Mouse (Mus musculus) neural tube, embryonic 15.5 days (tissue): ENCODE data around the gene Kctd11. TPM values are rescaled to one million over a fixed set of nuclear protein-coding genes. Genes with fewer than 3 reads are reported as not detected.

ENCODE experiments used
- ATAC-seq: fragments of 200-750 bp; cut with Nextera tagmentation; 2 replicates; pipeline ENCODE4 v1.8.0; 2017; ENCODE audit warnings: mild to moderate bottlenecking, moderate TSS enrichment, moderate library complexity; ENCODE audit not compliant: low FRiP score
- H3K27ac ChIP-seq: fragments of 300-500 bp; sonication (generic); replicated peaks from 2 replicates; pipeline ENCODE4 v1.5.1; 2015; ENCODE audit warnings: mild to moderate bottlenecking, inconsistent platforms
- H3K27me3 ChIP-seq: fragments of 300-500 bp; sonication (generic); replicated peaks from 2 replicates; pipeline ENCODE4 v1.6.1; 2015; ENCODE audit warnings: inconsistent platforms
- H3K36me3 ChIP-seq: fragments of 300-500 bp; sonication (generic); 2 replicates; pipeline ENCODE4 v1.6.1; 2015; ENCODE audit warnings: inconsistent platforms
- H3K4me1 ChIP-seq: fragments of 300-500 bp; sonication (generic); 2 replicates; pipeline ENCODE4 v1.6.1; 2015; ENCODE audit warnings: inconsistent platforms
- H3K4me2 ChIP-seq: fragments of 300-500 bp; sonication (generic); 2 replicates; pipeline ENCODE4 v1.6.1; 2015; ENCODE audit warnings: inconsistent platforms, mild to moderate bottlenecking, moderate library complexity
- H3K4me3 ChIP-seq: fragments of 300-500 bp; sonication (generic); replicated peaks from 2 replicates; pipeline ENCODE4 v1.5.1; 2015; ENCODE audit warnings: mild to moderate bottlenecking, inconsistent platforms
- H3K9ac ChIP-seq: fragments of 300-500 bp; sonication (generic); replicated peaks from 2 replicates; pipeline ENCODE4 v1.6.1; 2015; ENCODE audit warnings: mild to moderate bottlenecking, inconsistent platforms
- H3K9me3 ChIP-seq: fragments of 300-500 bp; sonication (generic); replicated peaks from 2 replicates; pipeline ENCODE4 v1.6.1; 2016; ENCODE audit warnings: inconsistent platforms
- WGBS: fragments of 180-500 bp; shearing (Covaris S2); methylation state at CpG from one replicate; pipeline ENCODE4 v1.1.7; 2015; ENCODE audit warnings: mixed read lengths; 5-methylcytosine and 5-hydroxymethylcytosine counted together
- polyA plus RNA-seq: library from polyadenylated mRNA; unstranded; fragments of >200 nt; fragmentation: Nextera tagmentation; extraction: Ambion mirVana; gene quantifications from 2 replicates; pipeline ENCODE4 v1.2.1, GENCODE M21; 2015

Kctd11 gene
- polyA plus RNA-seq, 1 experiment from 2014 or later = 2.1 TPM

DNA sequence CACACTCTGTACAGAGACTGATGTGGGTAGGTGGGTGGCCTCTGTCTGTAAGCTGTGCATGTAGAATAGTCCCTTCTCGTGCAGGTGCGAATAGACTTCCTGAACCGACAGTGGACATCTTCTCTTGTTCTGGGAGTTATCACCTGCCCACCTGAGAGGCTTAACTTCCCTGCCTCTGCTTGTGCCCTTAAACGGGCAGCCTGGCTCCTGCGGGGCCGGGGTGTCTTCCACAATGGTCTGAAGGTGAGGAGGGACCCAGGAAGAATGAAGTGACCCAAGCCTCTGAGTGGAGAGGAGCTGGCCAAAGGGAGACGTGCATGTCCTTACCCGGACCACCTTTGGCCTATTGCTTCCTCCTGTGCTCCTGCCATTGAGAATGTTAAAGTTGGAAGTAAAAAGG, 29.0 kb upstream of the Kctd11 start:
- Histone ChIP-seq H3K27ac (no peak overlapping the region), H3K27me3 (no peaks in the 10 kb centered on the region), H3K4me3 (no peak overlapping the region), H3K9me3 (no peaks in the 10 kb centered on the region), H3K36me3 (peaks cover 87% of the 10 kb centered on the region), H3K4me1 (peaks cover 21% of the 10 kb centered on the region), H3K4me2 (no peak overlapping the region), H3K9ac (no peak overlapping the region)
- no peak for ATAC-seq
- 95% methylated on average over 8 of the region's 8 CpGs for WGBS

DNA sequence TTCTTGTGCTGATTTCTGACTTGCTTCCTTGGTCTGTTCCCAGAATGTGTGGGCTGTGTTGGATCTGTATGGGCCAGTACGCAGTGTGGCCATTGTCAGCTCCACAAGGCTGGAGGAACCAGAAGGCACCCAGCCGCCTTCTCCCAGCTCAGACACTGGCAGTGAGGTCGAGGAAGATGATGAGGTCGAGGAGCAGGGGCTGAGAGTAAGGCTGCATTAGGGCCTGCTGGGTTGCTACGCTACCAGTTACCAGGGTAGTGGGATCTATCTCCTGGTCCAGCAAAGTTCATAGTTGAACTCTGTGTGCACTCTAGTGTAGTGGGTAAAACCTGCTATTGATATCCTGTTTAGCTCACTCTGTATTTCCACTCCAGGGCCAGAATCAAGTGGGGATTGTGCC, 28.0 kb upstream of the Kctd11 start:
- Histone ChIP-seq H3K27me3 (no peaks in the 10 kb centered on the region), H3K4me2 (no peak overlapping the region), H3K36me3 (peaks cover 92% of the 10 kb centered on the region), H3K4me1 (peaks cover 11% of the 10 kb centered on the region), H3K27ac (no peak overlapping the region), H3K4me3 (no peak overlapping the region), H3K9ac (no peak overlapping the region), H3K9me3 (no peaks in the 10 kb centered on the region)
- no peak for ATAC-seq
- whole genome bisulfite sequencing = 87% methylated on average over 5 of the region's 5 CpGs

DNA sequence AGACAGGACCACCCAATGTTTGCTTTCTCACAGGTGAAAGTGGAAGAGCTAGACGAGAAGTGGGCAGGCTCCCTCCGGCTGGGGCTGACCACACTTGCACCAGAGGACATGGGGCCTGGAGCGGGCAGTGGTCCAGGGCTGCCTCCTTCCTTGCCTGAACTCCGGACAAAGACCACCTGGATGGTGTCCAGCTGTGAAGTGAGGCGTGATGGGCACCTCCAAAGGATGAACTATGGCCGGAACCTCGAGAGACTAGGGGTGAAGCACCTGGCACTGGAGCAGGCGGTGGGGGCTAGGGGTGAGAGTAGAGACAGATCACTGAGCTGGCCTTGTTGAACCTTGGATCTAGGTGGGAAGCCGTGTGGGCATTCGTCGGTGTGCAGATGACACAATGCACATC, 27.4 kb upstream of the Kctd11 start:
- 92% methylated on average over 11 of the region's 11 CpGs for WGBS
- no peaks in the 10 kb centered on the region for H3K9me3 ChIP-seq
- H3K4me1 ChIP-seq = peaks cover 10% of the 10 kb centered on the region
- H3K4me2 ChIP-seq = no peak overlapping the region
- no peak overlapping the region for H3K27ac ChIP-seq
- ATAC-seq = no peak
- no peaks in the 10 kb centered on the region for H3K27me3 ChIP-seq
- H3K9ac ChIP-seq = no peak overlapping the region
- peaks cover 97% of the 10 kb centered on the region for H3K36me3 ChIP-seq
- H3K4me3 ChIP-seq = no peak overlapping the region

DNA sequence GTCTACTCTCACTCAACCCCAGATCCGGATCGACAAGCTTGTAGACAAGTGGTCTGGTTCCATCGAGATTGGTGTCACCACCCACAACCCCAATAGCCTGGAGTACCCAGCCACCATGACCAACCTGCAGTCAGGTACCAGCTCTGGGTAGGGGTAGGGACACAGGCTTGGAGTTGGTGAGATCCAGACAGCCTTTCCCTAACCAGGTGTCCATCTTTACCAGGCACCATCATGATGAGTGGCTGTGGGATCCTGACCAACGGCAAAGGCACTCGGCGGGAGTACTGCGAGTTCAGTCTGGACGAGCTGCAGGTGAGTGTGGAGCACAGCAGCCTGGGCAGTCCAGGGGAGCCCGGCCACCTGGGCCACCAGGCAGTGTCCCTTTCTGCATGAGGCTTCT, 23.1 kb upstream of the Kctd11 start:
- no peak for ATAC-seq
- H3K9ac ChIP-seq = no peak overlapping the region
- no peak overlapping the region for H3K4me2 ChIP-seq
- no peaks in the 10 kb centered on the region for H3K9me3 ChIP-seq
- peaks cover 56% of the 10 kb centered on the region for H3K36me3 ChIP-seq
- WGBS = 98% methylated on average over 9 of the region's 9 CpGs
- peaks cover 24% of the 10 kb centered on the region for H3K4me1 ChIP-seq
- H3K27me3 ChIP-seq = no peaks in the 10 kb centered on the region
- no peak overlapping the region for H3K4me3 ChIP-seq
- no peak overlapping the region for H3K27ac ChIP-seq

GRCm38 (mm10) chr11:69902972-69903371, 21.8 kb upstream of the Kctd11 start:
- Histone ChIP-seq H3K9me3 (no peaks in the 10 kb centered on the region), H3K36me3 (peaks cover 42% of the 10 kb centered on the region), H3K4me2 (peak overlapping the region; percentile 97), H3K4me1 (peaks cover 32% of the 10 kb centered on the region), H3K4me3 (peak overlapping the region; percentile 85), H3K9ac (peak overlapping the region; percentile 95; the same call in 1 of the 2 replicates), H3K27ac (no peak overlapping the region), H3K27me3 (no peaks in the 10 kb centered on the region)
- ATAC-seq = no peak
- 93% methylated on average over 13 of the region's 13 CpGs for WGBS

- peaks cover 32% of the 10 kb centered on the region for H3K4me1 ChIP-seq
- no peaks in the 10 kb centered on the region for H3K27me3 ChIP-seq
- peak; percentile 0; the same call in 1 of the 2 replicates for ATAC-seq
These were observed 20.8 kb upstream of the Kctd11 start for GRCm38 (mm10) chr11:69901993-69902392.

GRCm38 (mm10) chr11:69901406-69901846, 20.2 kb upstream of the Kctd11 start:
- peaks cover 27% of the 10 kb centered on the region for H3K36me3 ChIP-seq
- H3K4me2 ChIP-seq = peak overlapping the region; percentile 97
- ATAC-seq = peak; percentile 84
- H3K9me3 ChIP-seq = no peaks in the 10 kb centered on the region
- peak overlapping the region; percentile 85 for H3K4me3 ChIP-seq
- under 1% methylated on average over 42 of the region's 42 CpGs for WGBS
- peaks cover 32% of the 10 kb centered on the region for H3K4me1 ChIP-seq
- H3K9ac ChIP-seq = peak overlapping the region; percentile 95
- H3K27ac ChIP-seq = peak overlapping the region; percentile 96
- no peaks in the 10 kb centered on the region for H3K27me3 ChIP-seq

More at GRCm38 (mm10) chr11:69901993-69902392, 20.8 kb upstream of the Kctd11 start:
- Histone ChIP-seq H3K4me2 (peak overlapping the region; percentile 97), H3K36me3 (peaks cover 33% of the 10 kb centered on the region), H3K4me3 (peak overlapping the region; percentile 85), H3K9ac (peak overlapping the region; percentile 95), H3K9me3 (no peaks in the 10 kb centered on the region), H3K27ac (peak overlapping the region; percentile 96)
- WGBS = 1% methylated on average over 39 of the region's 39 CpGs

- Histone ChIP-seq H3K36me3 (peaks cover 20% of the 10 kb centered on the region), H3K4me3 (peak within 1 kb of the TSS; percentile 85), H3K27ac (peak within 1 kb of the TSS; percentile 96), H3K9ac (peak within 1 kb of the TSS; percentile 95), H3K9me3 (no peaks in the 10 kb centered on the region), H3K4me2 (peak within 1 kb of the TSS; percentile 97), H3K4me1 (peaks cover 32% of the 10 kb centered on the region), H3K27me3 (no peaks in the 10 kb centered on the region)
- under 1% methylated on average over 38 of the region's 38 CpGs for WGBS
- peak; percentile 96 for ATAC-seq
These were observed 19.5 kb upstream of the Kctd11 start, which contains the start of the genes 2810408A11Rik and Neurl4 for GRCm38 (mm10) chr11:69900471-69901405. Gene 2810408A11Rik (minus strand): TSS chr11:69900987. Gene Neurl4 (plus strand): TSS chr11:69901072.

- no peaks in the 10 kb centered on the region for H3K27me3 ChIP-seq
- peaks cover 12% of the 10 kb centered on the region for H3K36me3 ChIP-seq
- H3K27ac ChIP-seq = no peak overlapping the region; the same call in 1 of the 2 replicates
- WGBS = 32% methylated on average over 4 of the region's 4 CpGs
- peak overlapping the region; percentile 95 for H3K9ac ChIP-seq
- H3K4me3 ChIP-seq = peak overlapping the region; percentile 85
- no peaks in the 10 kb centered on the region for H3K9me3 ChIP-seq
- no peak for ATAC-seq
- peaks cover 32% of the 10 kb centered on the region for H3K4me1 ChIP-seq
- peak overlapping the region; percentile 97 for H3K4me2 ChIP-seq
These were observed 18.7 kb upstream of the Kctd11 start for GRCm38 (mm10) chr11:69899870-69900269.

DNA sequence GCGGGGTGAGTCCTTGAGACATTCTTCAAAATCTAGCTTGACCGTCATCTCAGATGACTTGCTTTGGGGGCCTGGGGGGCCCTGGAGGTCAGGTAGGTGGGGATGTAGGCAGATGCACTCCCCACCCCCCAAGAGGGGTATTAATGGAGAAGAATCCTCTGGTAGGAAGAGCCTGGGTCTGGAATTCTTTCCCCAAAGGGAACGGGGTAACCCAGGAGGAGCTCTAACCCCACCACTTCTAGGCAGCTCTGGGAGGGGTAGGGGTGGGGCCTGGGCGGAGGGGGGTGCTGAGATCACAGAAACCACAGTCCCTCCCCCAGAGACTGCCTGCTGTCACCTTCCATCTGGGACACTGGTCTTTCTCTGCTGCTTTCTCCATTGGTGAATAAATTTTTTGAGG, 14.1 kb upstream of the Kctd11 start, which contains the start of gene Acap1:
Gene Acap1 (minus strand): TSS at position 249 of the 400 bp plus-strand sequence.
- Histone ChIP-seq H3K9me3 (no peaks in the 10 kb centered on the region), H3K36me3 (no peaks in the 10 kb centered on the region), H3K4me2 (no peak within 1 kb of the TSS), H3K4me3 (no peak within 1 kb of the TSS), H3K27me3 (no peaks in the 10 kb centered on the region), H3K9ac (no peak within 1 kb of the TSS), H3K27ac (no peak within 1 kb of the TSS), H3K4me1 (peaks cover 16% of the 10 kb centered on the region)
- ATAC-seq = no peak
- WGBS = 77% methylated on average over 4 of the region's 4 CpGs

- Histone ChIP-seq H3K9ac (no peak overlapping the region), H3K27me3 (no peaks in the 10 kb centered on the region), H3K4me2 (no peak overlapping the region), H3K9me3 (no peaks in the 10 kb centered on the region), H3K4me1 (peaks cover 12% of the 10 kb centered on the region), H3K36me3 (no peaks in the 10 kb centered on the region), H3K27ac (no peak overlapping the region), H3K4me3 (no peak overlapping the region)
- no peak for ATAC-seq
- 90% methylated on average over 5 of the region's 5 CpGs for WGBS
These were observed 13.5 kb upstream of the Kctd11 start for GRCm38 (mm10) chr11:69894671-69895070.

GRCm38 (mm10) chr11:69891482-69891881, 10.3 kb upstream of the Kctd11 start:
- Histone ChIP-seq H3K4me2 (no peak overlapping the region), H3K27me3 (no peaks in the 10 kb centered on the region), H3K4me1 (no peaks in the 10 kb centered on the region), H3K9me3 (no peaks in the 10 kb centered on the region), H3K27ac (no peak overlapping the region), H3K36me3 (no peaks in the 10 kb centered on the region), H3K9ac (no peak overlapping the region), H3K4me3 (no peak overlapping the region)
- ATAC-seq = no peak
- WGBS = 68% methylated on average over 4 of the region's 4 CpGs
